Mouse (Mus musculus): Measurements from ENCODE around the gene Ctla4.

The Ctla4 gene

DNA sequence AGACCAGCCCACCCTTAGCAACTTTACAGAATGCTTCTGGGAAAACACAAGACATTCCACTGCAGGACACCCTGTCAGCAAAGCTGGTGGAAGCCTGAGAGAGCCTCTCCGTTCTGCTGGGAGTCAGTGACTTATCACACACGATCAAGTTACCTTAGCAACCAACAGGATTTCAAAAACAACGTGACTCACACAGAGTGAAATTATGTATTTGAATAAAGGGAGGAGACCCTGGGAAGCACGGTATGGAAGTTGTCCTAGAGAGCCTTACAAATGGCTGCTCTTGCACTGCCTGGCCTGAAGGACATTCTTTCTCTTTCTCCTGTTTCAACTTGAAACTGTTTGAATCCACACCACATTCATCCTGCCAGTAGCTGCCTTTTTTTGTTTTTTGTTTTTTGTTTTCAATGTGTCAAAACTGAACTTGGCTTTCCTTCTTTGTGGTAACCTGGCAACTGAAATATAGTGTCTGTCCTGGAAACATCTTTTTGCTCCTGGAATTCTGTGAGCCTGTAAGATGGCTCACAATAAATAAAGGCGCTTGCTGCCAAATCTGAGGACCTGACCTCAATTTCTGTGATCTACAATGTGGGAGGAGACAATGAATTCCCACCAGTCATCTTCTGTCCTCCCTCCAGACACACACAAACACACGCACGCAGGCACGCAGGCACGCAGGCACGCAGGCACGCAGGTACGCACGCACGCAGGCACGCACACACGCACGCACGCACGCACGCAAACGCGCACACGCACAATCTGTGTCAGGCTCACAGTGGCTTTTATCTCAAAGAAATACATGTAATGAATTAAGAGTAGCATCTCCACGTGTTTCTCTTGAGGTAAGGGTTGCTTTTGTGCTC is 33.9 kb downstream of the Ctla4 start:
- peak; percentile 31 for DNase-seq (ENCODE audit: low read depth, low spot score)

DNA sequence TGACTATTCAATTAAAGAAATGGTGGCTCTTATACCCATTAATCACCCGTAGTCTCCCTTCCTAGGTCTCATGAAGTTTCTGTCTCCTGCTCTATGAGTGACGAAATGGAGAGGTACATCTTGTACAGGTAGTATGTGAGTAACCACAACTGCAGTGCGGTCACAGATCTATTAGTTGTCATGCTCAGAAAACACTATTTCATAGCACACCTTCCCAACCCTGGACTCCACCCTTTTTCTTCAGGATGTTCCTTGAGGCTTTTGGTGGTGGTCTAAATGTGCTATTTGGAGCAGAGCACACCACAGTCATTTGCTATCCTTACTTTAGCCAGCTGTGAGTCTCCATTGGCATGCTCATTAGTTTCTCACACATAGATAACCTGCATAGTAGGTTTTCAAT is 42.2 kb downstream of the Ctla4 start:
- DNase-seq (ENCODE audit: low read depth, low spot score), result no peak

DNA sequence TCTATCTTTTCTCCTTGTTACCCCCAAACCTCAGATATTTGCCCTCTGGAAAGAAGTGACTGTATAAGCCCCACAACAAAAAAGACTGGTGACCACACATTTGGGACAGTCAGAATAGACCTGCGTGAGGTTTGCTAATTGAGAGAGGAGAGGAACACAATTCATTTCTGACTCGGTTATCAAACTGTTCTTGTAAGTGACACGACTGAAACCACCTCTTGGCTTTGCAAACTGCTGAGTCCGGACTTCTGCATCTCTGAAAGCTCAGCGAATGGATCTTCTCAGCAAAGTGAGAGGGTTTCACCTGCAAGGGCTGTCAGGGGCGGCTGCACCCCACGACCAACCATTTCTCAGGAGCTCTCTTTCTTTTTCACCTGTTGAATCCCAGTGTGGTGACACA is 43.6 kb downstream of the Ctla4 start:
- no peak for DNase-seq (ENCODE audit: low read depth, low spot score)

DNA sequence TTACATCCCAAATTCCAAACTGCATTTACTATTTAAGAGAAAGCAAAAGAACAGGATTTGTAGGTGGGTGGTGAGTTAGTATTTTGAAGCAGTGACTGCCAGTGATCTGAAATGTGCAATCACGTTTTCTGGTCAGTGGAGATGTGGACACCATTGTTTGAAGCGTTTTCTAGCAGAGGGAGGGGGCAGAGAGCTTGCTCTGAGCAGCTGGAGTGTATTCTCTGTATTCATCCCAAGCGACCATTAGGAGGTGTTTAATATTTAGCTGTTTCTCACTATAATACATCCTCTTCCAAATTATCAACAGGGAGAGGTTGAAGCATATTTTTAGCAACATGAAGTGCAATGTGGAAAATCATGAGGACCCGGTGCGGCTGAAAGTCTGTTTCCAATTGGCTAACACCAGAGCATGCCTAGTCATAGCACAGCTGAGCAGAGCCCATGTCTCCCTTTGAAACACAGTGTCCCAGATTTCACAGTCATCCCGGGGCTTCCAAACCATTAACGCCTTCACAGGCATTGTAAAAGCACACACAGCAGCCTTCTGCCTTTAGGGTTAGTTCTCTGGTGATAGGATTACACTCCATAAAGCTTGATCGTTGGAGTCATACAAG is 49.3 kb downstream of the Ctla4 start:
- DNase-seq (ENCODE audit: low read depth, low spot score), result no peak

DNA sequence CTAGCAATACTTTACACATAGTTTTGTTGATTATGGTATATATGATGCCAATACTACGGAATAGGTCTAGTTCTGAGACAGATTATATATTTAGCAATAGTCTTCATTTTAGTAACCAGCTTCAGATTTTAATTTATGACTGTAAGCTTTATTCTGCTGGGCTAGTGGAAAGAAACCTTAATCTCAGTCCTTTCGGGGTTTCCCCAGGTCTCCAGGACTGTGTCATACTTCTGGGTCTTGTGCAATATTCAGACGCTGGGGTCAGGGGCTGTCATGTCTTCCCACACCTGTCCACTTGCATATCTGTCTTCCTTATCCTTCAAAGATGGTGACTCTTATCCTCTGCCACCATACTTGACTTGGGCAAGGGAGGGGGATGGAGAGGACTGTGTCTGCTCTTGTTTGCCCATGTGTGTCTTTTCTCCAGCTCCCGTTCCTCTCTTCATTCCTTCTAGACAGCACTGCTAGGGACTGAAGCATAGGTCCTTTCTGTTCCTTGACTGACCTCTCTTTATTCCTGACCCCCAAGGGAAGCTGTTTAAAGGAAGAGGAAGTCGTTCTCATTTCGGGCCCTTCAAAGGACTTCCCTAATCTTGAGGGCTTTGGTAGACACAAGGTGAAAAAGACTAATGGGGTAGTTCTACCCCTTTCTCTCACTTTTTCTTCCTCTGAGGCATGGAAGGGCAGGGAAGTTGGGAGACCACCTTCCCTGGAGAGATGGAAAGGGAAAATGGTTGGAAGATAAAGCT is 50.3 kb downstream of the Ctla4 start:
- DNase-seq (ENCODE audit: low read depth, low spot score), result no peak

DNA sequence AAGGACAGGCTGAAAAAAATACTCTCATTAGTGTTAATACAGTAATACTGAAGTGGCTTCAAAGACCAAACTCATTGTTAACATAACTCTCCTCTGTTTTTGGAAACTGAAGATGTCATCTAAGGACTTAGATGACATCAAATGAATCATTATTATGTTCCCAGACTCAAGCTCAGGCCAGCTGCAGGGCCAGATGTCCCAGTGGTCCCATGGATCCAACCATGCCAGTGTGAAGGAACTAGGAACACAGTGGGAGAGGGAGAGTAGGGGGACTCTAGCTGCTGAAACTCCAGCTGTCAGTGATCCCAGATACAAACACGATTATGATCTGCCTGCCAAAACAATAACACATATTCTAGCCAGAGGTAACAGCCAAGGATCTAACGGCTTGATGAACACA is 51.5 kb downstream of the Ctla4 start:
- no peak for DNase-seq (ENCODE audit: low read depth, low spot score)

DNA sequence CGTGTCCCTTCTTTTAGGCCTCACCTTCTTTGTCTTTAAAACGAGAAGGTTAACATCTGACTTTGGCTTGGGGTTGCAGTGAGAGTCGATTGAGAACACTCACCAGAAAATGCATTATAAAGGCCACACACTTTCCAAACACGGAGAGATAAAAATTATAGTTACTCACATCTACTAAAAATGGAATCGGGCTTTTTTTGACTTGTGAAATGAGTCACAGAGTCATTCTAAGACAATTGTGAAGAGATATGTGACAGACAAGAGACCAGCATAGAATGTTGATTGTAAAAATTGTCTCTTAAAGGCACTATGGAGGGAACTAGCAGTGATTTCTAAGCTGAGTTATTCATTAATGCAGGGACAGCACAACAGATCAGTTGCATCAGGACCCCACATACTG is 52.2 kb downstream of the Ctla4 start:
- DNase-seq (ENCODE audit: low read depth, low spot score), result no peak

DNA sequence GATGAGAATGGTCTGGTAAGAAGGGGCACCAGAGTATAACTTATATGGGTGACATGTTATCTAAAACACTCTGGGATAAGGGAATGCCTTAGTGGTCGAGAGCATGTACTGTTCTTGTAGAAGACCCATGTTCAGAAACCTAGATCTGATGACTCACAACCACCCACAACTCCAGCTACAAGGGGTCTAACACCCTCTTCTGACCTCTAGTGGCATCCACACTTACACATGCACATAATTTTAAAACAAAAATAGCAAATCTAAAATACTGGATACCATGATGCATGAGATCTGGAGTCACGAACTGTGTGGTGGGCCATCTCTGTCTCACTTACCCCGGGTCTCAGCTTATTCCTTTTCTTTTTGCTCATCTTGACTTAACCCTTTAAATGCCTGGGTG is 53.2 kb downstream of the Ctla4 start:
- no peak for DNase-seq (ENCODE audit: low read depth, low spot score)

DNA sequence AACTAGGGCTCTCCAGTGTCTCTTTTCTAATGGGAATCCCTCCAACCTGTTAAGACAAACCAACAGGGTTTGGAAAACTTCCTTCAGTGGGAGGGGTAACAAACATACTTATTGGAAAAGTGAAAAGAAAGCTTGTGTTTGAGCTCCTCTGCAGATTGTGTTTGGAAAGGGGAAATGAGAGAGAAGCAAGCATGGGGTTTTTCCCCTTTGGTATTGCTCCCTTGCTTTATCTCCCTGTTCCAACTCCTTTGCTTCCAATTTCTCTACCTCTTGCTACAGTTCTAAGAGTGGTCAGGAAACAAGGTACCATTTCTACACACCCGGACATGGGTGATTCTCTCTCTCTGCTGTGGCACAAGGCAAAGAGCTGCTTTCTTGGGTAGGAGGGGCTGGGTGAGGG is 53.8 kb downstream of the Ctla4 start:
- DNase-seq (ENCODE audit: low read depth, low spot score), result no peak

DNA sequence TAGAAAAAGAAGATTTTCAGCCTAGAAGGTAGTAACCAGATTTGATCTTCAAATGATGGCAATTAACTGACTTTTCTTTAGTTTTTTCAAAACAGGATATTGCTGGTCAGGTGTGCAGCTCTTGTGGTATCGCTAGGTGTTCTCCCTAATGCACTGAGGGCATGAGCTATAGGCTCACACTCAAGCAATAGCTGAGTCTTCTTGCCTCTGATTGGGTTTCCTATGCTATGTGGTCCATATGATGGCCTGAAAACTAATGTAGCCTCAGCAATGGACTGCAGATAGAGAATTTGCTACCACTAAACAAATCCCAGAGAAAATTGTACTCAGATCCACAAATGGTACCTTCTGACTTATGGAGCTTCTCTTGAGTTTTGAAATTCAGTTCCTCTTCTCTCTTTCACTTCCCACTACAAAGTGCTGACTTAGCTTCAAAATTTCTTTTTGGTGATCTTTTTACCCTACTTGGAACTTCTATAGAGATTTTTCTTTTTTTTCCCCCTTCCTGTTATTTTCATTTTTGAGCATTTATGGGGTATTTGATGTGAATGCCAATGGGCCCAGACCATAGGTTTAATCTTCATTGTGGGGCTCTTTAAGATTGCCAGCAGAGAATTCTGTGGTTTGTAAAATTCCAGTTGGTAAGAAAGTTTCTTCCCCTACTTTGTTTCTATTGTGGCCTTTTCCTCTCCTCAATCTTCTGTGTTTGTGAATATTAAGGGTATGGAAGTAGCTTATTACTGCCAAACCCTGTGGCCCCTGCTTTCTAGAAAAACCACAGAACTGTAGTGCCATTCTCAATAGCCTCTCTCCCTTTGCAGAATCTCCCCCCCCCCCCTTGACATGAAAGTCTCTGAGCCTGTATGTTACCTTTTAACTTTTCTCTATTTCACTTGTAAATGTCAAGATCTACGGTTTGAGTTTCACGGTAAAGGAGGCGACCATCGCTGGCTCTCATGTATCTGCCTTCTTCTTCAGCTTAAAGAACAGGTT is 54.6 kb downstream of the Ctla4 start:
- no peak for DNase-seq (ENCODE audit: low read depth, low spot score)

DNA sequence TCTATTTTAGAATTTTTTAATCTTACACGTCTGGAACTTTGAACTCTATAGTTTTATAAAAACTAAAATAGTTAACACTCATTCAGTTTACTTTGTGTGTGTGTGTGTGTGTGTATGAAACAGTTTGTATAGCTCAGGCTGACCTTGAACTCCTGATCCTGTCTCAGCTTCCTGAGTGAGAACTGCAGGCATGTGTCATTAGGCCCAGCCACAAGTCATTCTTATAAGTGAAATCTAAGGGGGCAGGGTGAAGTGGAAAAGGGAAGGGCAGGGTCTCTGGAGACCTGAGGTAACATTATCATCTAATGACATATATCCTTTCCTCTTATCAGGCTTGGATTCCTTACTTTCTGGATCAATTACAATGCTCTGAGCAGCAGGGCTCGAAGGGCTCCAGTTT is 56.1 kb downstream of the Ctla4 start:
- DNase-seq (ENCODE audit: low read depth, low spot score), result no peak

DNA sequence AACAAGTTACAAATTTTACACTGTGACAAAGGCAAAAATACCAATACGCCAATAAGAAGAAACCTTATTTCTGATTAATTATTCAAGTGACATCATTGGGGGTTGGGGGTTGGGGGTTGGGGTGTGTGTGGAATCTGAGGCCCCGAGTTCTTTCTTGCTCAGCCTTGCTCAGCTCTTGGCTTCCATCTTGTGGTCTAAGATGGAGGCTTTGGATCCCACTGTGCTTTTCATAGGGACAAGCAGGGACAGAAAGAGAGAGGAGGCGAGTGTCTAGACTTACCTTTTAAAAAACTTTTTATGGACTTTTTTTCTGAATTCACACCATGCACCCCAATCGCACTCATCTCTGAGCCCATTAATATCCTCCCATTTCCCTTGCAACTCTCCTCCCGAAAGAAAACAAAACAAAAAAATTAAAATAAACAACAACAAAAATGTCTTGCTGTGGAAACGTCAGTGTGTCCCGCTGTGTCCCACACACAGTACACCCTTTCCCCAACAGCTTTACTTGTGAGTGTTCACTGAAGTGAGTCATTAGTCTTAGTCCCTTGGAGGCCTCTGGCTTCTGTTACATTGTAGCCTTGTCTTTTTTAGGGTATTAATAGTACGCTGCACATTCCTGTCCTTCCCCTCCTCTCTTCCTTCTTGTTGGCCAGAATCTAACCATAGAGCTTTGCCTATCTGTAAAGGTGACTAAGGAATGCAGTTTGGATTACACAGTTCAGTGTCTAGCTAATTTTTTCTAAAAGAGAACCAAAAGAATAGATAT is 59.0 kb downstream of the Ctla4 start:
- DNase-seq (ENCODE audit: low read depth, low spot score), result no peak

DNA sequence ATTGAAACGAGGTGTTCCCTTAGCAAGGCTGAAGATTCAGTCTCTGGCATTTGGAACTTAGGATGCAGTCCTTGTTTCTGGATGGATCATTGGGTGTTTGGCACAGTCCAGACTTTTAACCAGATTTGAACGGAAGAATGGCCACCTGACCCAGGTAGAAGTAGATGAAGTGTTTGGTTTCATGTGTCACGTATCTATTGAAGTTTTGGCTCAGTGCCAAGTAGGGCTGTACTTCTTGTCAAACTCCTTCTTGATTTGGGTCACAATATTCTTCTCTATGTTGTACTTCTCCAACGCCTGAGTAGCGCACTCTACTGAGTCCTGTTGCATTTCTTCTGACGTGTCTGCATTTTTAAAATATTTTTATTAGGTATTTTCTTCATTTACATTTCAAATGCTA is 61.3 kb downstream of the Ctla4 start:
- DNase-seq (ENCODE audit: low read depth, low spot score), result no peak

DNA sequence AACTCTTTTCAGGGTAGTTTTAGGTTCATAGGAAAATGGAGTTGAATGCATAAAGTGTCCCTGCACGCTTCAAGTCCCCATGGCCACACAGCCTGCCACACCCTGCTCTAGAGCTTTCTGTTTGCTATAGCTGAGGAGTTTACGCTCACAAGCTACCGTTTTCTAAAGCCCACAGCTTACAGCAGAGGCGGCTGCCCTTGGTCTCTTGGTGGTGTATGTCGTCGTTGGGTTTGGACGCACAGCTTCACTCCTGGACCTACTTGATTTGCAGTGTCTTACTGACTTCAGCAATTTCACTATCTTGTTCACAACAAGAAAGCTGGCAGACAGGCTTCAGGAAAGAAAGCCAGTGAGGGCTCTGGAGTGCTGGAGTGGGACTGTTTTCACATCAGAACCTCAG is 66.2 kb downstream of the Ctla4 start:
- no peak for DNase-seq (ENCODE audit: low read depth, low spot score)

DNA sequence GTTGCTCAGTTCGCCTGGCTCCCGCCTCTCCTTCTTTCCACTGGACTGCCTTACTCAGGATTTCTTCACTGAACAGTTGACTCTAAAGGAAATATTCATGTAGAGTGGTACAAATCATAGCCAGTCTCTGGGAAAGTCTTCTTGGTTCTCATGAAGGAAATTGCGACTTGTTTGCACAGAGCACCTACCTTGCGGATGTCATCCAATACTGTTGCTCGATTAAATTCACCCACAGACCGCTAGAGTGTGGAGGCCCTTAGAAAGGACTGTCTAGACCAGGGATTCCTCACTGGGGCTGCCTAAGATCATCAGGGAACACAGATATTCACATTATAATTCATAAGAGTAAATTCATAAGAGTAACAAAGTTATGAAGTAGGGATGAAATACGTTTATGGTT is 66.9 kb downstream of the Ctla4 start:
- no peak for DNase-seq (ENCODE audit: low read depth, low spot score)

DNA sequence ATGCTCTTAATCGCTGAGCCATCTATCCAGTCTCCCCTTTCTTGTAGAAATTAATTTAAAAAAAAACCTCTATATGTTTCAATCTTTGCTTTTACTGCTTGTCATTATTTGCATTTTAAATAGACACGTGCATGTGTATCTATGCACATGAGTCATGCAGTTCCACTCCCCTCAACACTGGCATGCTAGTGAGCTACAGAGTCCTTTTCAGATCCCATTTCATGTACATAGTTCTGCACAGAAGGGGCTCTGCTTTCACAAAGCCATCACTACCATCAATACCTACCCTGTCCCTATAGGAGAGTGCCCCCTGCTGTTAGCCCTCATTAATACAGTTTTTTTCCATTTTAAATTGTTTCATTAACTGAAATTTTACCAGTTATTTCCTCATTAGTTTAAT is 68.0 kb downstream of the Ctla4 start:
- peak; percentile 26 for DNase-seq (ENCODE audit: low read depth, low spot score)

DNA sequence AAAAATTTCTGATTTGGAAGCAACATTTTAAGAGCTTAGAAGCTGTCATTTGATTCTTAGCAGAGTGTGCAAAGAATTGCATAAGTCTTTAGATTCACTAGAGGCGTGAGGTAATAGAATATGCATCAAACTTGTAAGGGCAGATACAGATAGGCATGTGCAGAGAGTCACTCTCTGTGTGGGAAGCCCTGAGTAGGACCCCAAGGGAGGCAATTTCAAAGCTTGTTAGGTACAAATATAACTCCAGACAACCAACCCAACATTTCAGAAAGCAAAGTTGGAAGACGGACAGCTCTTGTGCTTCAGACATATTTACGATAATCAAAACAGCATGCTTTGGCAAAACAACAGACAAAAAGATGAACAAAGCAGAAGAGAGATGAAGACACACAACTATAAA is 68.4 kb downstream of the Ctla4 start:
- DNase-seq (ENCODE audit: low read depth, low spot score), result no peak

DNA sequence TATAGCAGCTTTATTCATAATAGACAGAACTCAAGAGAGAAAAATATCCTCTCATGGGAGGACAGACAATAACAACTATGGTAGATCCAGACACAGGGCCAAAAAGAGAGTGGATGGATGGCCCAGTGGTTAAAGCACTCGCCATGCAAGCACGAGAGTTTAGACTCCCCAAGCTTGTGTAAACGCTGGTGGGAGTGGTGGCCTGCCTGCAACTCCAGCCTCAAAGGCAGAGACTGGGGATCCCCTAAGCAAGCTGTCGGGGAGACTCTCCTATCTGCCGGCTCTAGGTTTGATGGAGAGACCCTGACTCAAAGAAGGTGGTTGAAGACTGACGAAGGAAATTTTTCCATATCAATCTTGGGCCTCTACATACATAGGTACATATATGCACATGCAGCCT is 69.4 kb downstream of the Ctla4 start:
- no peak for DNase-seq (ENCODE audit: low read depth, low spot score)

DNA sequence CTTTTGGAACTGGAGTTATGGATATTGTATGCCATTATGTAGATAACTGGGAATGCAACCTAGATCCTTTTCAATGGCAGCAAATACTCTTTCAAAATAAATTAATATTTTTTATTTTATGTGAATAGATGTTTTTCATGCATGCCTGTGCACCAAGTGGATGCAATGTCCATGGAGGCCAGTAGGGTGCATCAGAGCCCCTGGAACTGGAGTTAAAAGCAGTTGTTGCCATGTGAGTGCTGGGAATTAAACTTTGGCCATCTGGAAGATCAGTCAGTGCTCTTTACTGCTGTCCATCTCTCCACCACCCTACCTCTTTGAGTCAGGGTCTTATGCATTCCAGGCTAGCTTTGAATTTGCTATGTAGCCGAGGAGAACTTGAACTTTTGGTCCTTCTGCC is 71.5 kb downstream of the Ctla4 start:
- DNase-seq (ENCODE audit: low read depth, low spot score), result peak; percentile 19

DNA sequence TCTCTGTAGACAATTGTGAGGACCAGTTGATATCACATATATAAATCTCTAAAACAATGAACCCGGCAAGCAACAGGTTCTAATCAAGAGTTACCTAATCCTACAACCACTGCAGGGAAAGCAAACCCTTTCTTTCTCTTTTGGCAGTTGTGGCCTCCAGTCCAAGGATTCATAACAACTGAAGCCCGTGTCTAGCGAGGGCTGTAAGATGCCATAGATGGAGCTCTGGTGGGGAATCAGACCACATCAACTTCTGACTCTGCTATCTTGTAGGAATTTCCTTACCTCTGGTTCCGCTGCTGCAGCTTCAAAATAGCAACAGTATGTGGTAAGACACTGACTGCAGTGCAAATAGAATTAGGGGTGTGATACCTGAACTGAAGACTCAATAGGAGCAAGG is 72.4 kb downstream of the Ctla4 start:
- DNase-seq (ENCODE audit: low read depth, low spot score), result no peak

DNA sequence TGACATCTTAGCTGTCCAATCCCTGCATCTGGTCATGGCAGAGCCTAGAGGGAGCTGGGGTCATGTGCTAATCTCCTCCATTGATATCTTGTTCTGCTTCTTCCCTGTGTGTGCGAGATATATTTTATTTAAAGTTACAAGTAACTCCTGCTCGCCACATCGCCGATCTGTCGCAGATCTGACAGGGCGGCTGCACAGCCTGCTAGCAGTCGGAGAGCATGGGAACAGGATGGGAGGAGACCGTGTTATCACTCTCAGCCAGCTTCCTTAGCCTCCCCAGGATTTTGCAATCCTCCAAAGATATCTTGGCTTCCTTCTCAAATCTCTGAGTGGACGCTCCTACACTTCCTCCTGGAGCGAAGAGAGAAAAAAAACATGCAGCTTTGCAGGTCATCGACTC is 73.7 kb downstream of the Ctla4 start:
- no peak for DNase-seq (ENCODE audit: low read depth, low spot score)
